Mouse (Mus musculus): ENCODE measurements at regions not wholly inside any gene's neighbourhood (a gene's known extent, or its start where the extent isn't known, plus 50 kb on each side); places are given as distances from the start of the nearest gene placed in this dataset.

DNA sequence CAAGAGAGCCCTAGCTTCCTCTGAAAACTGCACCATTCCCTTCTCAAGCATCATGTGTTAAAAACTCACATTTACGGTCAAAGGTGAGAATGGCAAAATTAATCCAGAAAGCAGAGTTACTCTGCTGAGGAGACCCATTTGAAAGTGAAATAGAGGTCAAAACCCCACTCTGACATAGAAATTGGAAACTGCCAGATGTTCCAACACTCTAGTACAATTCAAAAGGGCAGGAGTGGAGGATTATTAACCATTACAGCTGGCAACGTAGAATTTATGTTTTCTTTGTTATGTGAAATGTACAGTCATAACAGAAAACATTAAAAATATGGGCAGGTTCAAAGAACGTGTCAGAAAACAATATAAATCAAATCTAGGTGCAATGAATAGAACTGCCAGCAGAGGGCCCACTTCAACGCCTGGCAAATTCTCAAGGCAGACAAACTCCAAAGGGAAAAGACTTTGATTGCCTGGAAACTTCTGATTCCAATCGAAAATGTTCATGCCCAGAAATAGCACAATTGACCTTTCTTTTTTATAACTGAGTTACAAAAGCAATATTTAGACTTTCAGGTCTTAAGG is 54.2 kb upstream of the Rfpl4b start:
- in situ Hi-C loops (cut with MboI; ENCODE audit: unreplicated experiment in 2 of 2), result loop anchor here (5.0 kb wide), 2 partner anchors 162 to 167 kb away; no protein-coding TSS in a partner anchor

DNA sequence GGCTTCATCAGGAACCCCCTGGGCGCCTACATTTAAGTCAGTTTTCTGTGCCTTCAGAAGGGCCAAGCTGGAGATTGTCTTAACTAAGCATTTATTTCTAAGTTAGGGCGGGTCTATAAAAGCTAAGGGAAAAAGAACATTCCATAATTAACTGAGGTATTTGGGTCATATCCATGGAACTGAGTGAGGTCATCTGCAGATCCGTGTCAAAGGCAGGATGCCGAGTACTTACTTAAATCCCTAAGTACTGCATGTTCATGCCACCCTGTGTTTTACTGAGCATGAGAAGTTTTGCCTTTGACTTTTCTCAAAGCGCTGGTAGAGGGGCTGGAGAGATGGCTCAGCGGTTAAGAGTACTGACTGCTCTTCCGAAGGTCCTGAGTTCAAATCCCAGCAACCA is 57.7 kb upstream of the Rfpl4b start:
- in situ Hi-C loops (cut with MboI; ENCODE audit: unreplicated experiment in 2 of 2), result loop anchor here (5.0 kb wide), 2 partner anchors 158 to 163 kb away; no protein-coding TSS in a partner anchor

DNA sequence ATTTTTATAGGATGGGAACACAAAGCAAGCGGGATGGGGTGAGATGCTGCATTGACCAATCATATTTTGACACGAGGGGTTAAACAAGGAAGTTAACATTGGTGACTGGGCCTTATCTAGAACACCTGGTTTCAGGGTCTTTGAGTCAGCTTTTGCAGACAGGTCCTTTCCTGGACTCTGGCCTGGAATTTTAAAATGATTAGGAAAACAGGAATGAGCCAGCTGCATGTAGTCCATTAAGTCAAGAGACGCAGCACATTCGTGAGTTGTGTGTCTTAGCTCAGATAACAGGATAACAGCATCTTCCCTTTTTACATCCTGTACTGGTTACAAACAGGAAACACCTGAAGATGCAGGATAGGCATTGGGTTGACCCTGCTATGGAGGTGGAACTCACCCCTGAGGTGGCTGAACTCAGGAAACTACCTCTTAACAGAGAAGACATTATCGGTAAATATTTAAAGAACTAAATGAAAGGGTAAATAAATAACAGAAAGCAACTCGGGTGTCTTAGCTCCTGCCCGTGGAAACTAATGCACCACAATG is 59.1 kb upstream of the Rfpl4b start:
- in situ Hi-C loops (cut with MboI; ENCODE audit: unreplicated experiment in 2 of 2), result loop anchor here in 1 of 2 experiments (10.0 kb wide), 1 partner anchor 144 kb away; no protein-coding TSS in a partner anchor

DNA sequence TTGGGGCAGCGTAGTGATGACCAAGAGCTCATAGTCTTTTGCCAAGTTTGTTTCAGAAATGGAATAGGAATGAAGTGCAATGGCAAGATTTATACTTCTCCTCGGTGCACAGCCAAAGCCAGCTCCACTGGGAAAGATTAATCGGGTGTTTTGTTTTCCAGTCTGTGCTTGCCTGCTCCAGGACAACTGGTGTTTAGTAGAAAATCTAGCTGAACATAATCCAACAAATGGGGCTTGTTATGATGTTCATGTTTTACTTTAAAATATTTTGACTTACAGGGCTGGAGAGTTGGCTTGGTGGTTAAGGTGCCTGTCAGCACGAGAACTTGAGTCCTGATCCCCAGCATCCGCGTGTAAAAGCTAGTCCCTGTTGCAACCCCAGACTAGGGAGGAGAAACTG is 60.6 kb upstream of the Rfpl4b start:
- in situ Hi-C loops (cut with MboI; ENCODE audit: unreplicated experiment in 2 of 2), result loop anchor here in 1 of 2 experiments (10.0 kb wide), 1 partner anchor 143 kb away; no protein-coding TSS in a partner anchor

DNA sequence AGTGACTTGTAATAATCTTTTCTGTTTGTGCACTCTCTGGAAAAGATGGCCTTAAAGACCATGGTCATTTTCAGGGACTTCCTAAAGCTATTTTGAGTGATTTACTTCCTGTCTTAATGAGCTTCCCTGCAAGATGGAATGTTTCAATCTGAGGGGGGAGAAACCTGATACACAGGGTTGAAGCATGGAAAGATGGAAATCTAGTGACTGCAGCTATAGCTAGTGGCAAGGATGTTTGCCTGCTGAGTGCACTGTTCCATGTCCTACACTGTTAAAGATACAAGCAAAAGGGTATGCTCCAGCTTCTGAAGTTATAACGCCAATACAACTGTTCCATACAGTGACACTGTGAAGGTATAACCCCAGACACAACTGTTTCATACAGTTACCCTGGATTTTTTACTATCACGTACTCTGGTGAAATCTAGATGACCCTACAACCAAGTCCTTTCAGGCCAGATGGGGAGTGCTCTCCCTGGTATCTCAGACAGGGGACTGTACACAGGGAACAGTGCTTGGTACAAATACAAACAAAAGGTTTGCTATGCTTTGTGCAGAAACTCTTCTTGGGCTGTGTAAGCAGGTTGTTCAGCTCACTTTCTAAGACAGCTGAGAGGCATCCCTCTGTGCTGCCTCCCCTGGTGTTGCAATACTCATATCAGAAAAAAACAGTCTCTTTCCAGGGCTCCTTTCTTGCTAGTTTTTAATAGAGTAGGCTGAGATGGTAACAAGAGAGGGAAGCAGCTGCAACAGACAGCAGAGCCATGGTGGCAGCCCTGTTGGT is 62.4 kb upstream of the Rfpl4b start:
- in situ Hi-C loops (cut with MboI; ENCODE audit: unreplicated experiment in 2 of 2), result loop anchor here in 1 of 2 experiments (10.0 kb wide), 1 partner anchor 141 kb away; no protein-coding TSS in a partner anchor

DNA sequence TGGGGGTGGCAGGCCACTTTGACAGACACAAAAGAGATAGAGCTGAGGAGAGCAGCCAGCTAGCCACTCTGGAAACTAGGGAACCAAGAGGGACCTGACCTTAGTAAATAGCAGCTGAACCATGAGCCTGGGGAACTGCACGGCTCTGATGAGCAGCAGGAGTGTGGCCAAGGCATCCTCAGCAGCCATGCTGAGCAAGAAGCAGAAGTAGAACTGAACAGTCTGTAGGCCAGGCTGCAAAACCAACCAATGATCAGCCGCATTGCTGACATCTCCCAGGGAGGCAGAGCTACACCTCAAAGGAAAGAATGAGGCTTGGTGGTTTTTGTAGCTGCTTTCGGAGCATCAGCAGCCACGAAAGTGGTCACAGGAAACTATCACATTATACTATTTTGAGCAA is 63.1 kb upstream of the Rfpl4b start:
- in situ Hi-C loops (cut with MboI; ENCODE audit: unreplicated experiment in 2 of 2), result loop anchor here in 1 of 2 experiments (10.0 kb wide), 1 partner anchor 140 kb away; no protein-coding TSS in a partner anchor

DNA sequence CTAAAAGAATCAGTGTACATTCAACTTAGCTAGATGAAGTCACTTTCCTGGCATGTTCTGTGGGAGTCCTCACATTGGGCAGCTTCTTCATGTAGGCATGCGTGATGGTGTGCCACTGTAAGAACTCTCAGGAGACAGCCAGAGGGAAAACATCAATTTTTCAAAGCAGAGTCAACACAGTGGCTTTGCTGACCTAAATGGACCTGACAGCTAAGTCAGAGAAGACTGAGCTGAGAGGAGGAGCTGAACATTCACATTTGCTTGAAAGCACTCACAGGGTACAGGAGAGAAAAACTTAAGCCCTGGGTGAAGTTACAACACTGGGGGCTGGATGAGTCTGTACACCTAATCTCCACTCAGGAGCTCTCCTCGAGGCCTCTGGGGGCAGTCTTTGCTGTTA is 64.9 kb upstream of the Rfpl4b start:
- in situ Hi-C loops (cut with MboI; ENCODE audit: unreplicated experiment in 2 of 2), result loop anchor here in 1 of 2 experiments (10.0 kb wide), 1 partner anchor 138 kb away; no protein-coding TSS in a partner anchor

DNA sequence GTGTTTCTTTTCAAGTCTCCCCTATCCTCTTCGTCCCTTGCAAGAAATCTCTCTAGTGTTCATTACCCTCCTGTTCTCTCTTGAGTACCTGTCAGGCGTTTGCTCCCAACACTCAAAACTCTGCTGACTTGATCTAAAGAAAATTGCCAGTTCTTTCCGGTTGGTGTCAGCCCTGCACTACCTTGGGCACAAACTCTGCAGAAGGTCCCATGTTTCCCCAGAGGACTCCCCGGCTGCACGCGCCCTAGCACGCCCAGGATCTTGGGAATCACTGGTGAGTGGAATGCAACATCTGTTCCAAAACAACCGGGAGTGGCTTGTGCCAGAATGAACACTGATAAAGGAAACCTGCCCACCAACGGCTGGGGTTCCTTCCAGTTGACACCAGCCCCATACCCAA is 66.3 kb upstream of the Rfpl4b start:
- in situ Hi-C loops (cut with MboI; ENCODE audit: unreplicated experiment in 2 of 2), result loop anchor here in 1 of 2 experiments (10.0 kb wide), 1 partner anchor 137 kb away; no protein-coding TSS in a partner anchor

DNA sequence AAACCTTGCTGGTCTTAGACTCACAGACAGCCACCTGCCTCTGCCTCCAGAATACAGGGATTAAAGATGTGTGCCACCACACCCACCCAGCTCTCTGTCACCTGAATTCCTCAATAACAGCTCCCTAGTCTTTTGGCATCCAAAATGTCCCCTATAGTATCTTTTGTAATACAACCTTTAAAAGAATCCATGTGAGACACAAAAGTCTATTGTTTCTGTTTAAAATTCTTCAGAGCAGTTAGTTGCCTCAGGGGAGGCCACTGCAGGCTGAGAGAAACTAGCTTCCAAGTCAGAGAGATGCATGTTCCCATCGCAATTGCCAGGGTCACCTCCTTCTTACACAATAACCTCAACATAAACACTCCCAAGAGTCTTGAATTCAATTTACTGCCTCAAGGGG is 70.6 kb upstream of the Lama4 start:
- in situ Hi-C loops (cut with MboI; ENCODE audit: unreplicated experiment in 2 of 2), result no loop called here

DNA sequence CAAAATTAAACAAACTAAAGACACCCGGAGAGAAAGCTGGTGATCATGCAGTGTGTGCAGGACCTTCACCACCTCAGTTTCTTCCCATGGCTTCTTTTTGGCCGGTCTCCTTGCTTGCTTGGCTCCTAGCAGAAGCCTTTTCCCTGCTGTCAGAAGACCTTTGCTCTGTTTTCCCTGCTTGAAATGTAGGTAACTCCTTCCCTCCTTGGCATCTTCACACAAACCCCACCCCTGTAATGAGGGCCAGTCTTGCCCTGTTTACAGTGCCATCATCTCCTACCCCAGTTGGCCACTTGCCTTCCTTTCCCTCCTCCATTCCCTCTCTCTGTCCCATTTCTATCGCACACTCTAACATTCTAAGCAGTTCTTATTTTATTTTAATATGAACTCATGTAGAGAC is 69.7 kb upstream of the Lama4 start:
- in situ Hi-C loops (cut with MboI; ENCODE audit: unreplicated experiment in 2 of 2), result no loop called here

DNA sequence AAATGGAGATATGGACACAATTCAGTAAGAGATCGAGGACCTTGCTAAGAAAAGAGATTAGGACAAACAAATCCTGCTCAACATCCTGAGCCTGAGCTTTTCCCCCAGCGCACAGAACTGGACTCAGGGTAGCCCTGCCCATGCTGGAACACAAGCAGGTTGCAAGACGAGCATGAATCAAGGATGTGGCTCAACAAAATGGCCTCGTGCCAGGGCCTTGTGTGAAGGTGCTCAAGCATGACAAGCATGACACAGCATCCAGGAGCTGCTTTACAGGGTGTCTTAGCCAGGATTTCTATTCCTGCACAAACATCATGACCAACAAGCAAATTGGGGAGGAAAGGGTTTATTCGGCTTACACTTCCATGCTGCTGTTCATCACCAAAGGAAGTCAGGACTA is 67.7 kb upstream of the Lama4 start:
- in situ Hi-C loops (cut with MboI; ENCODE audit: unreplicated experiment in 2 of 2), result no loop called here

DNA sequence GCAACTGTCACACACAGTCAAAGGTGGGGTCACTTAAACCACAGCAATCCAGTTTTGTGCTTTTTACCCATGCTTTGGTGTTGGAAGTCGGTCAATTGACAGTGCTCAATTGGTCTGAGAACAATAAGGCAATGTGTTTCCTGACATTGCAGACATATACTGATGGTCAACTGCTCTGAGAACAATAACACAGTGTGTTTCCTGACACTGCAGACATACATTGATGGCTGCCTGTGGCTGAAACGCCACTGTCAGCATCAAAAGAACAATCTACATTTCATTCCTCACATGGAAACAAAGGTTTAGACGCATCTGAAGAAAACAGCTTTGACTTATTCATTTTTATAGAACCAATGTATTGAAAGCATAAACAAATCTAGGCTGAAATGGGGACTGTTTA is 59.2 kb upstream of the Lama4 start:
- in situ Hi-C loops (cut with MboI; ENCODE audit: unreplicated experiment in 2 of 2), result no loop called here

DNA sequence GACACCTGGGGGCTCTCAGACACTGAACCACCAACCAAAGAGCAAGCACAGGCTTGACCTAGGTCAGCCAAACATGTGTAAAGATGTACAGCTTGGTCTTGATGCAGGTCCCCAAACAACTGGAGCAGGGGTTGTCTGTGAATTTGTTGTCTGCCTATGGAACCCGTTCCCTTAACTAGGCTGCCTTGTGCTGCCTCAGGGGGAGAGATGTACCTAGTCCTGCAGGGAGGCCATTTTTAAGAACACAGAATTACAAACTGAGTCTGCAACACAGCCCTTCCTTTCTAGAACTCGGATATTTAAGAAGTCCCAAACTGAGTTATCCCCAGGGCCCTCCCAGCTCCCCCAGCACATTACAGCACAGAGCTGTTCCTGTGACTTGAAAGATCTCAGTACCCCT is 57.5 kb upstream of the Lama4 start:
- in situ Hi-C loops (cut with MboI; ENCODE audit: unreplicated experiment in 2 of 2), result no loop called here

DNA sequence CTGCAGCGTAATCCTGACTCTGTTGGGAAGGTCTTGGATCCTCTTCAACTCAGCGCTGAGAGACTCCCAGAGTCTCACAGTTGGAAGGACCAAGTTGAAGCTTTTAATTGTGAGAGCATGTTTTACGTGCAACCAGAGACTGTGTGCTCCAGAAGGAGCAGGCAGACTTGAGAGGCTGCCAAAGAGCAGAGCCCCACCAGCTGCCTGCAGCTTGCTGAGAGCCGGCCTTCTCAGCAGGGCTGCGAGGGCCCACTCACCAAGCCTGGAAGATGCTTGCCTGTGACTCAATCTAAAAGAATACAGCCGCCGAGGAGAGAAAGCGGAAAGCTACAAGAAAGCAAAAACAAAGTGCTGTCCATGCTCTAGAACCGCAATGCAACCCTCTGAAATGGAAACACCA is 57.0 kb upstream of the Lama4 start:
- in situ Hi-C loops (cut with MboI; ENCODE audit: unreplicated experiment in 2 of 2), result no loop called here

DNA sequence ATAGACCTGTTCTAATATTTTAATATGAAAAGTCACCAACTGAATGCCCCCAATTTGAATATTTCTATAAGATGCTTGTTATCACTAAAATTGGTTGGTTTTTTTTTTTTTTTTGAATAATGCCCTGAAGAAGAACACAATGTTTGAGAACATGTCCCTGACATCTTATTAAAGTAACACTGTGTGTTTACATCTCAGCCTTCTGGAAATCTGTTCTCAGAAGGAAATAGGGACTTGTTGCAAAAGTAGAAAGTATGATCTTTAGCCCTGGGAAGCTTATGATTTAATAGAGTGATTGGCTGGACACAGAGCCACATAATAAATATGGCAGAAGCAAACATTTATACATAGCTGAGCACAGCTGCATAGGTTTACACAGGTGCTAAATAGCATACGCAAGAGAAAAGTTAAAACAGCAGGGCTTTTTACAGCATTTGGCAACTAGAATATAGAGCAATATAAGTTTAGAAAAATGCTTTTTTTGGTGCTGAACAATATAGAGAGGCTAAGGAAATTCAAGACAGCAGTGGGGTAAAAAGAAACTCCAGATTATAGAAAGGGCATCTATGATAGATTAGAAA is 56.1 kb upstream of the Lama4 start:
- in situ Hi-C loops (cut with MboI; ENCODE audit: unreplicated experiment in 2 of 2), result no loop called here

DNA sequence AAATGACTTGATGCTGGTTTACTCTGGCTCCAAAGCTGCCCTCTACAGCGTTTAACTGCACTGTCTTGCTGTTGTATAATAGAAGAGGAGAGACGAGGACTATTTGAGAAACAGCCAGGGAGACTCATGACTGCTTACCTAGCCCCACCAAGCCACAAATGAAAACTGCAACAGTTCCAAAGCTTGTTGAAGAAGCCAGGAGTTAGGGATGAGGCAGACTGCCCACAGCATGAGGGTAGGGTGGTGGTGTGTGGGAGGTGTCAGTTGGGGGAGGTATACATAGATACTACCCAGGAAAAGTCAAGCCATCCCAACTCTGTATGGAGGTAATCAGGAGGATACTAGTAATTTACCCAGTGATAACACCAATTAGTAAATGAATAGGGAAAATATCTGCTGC is 55.5 kb upstream of the Lama4 start:
- in situ Hi-C loops (cut with MboI; ENCODE audit: unreplicated experiment in 2 of 2), result no loop called here

DNA sequence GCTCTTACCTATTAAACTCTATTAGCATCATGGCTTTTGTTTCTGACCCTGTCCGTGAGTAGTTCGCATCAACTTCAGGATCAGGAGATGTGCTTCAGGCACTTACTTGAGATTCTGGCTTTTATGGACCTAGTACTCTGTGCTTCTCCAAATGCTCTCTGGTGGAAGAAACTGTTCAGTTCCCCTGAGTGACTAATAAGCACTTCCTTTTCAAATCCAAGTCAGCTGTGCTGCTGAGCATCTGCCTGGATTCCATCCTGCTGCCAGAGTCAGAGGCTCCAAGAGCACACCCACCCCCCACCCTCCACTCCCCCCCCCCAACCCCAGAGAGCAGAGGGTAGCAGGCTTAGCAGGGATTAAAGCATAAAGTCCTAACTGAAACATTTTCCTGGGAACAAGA is 52.3 kb upstream of the Lama4 start:
- in situ Hi-C loops (cut with MboI; ENCODE audit: unreplicated experiment in 2 of 2), result no loop called here
